In the genomic region with DNA sequence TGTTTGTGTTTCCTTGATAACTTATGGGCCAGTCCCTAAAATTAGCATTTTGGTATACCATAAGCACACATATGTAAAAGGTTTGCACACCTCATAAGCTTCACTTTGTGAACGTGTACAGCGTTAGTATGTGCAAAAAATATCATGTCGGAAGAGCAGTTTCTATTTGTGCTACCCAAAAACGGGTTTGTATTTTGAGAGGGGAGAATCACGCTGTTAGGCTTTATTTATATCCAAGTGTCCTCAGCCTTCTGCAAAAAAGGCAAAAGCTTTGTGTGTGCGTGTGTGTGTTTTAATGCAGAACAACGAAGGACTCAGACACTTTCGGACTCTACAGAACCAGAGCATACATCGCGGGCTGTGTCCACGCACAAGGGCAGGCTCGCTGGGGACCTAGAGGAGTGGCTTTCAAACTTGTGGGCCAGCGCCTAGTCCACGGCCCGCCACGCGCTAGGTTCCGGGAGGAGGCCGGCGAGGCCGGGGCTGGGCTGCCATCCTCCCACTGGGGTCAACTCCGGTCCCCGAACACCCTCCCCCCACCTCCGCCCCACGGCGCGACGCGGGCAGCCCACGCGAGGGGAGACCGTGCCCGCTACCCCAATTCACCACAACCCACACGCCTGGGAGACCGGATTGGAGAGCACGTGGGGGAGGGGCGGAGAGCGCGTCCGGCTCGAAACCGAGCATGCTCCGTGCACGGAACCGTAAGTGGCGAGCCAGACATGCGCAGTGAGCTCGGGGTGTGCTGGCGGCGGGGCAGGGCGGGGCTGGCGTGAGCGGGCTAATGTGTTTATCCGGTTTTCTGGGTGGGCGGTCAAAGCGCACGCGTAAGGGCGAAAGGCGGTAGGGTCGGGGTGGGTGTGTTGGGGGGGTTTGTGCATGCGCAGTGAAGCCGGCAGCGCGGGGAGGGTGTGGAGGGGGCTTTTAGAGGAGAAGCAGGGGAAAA, we compare ENCODE assay signal across 8 mouse cellular contexts. TPM values are rescaled to one million over a fixed set of nuclear protein-coding genes. Genes with fewer than 3 reads are reported as not detected.
DNase-seq lines count a peak whose midpoint lies in the region; ATAC-seq and TF ChIP-seq lines count a peak whose summit lies in the region.

No protein-coding gene starts in this region.

- peak overlapping the region; percentile 97 for H3K4me3 ChIP-seq in hindbrain, postnatal 0 days (ENCODE audit: low read length)
- peak overlapping the region; percentile 96 for H3K4me3 ChIP-seq in left cerebral cortex, adult 2 months

- H3K27ac ChIP-seq in hindbrain, postnatal 0 days = peak overlapping the region; percentile 100
- H3K27ac ChIP-seq in left cerebral cortex, adult 2 months = peak overlapping the region; percentile 97

- peak overlapping the region; percentile 74 for H3K9ac ChIP-seq in hindbrain, postnatal 0 days (replicated peaks; ENCODE audit: low read length)

- H3K4me1 ChIP-seq in hindbrain, postnatal 0 days (ENCODE audit: insufficient read depth, low read length) = peaks cover 3% of the 10 kb centered on the region

- no peaks in the 10 kb centered on the region for H3K9me3 ChIP-seq in hindbrain, postnatal 0 days (ENCODE audit: low read length)

- peak; percentile 96 for ATAC-seq in hindbrain, postnatal 0 days
- ATAC-seq in megakaryocyte, adult 5-6 weeks (ENCODE audit: poor library complexity, severe bottlenecking) = peak; percentile 61

- TF ChIP-seq CTCF in hindbrain, postnatal 0 days (IDR thresholded peaks at IDR 0.05; ENCODE audit: low read depth) = no peak
- TF ChIP-seq CTCF in left cerebral cortex, adult 2 months (IDR thresholded peaks at IDR 0.05) = no peak

- intact Hi-C loops in left cerebral cortex, adult 2 months (cut with DNase I) = loop anchor here (2.0 to 5.0 kb wide), 3 partner anchors 39 to 431 kb away; partner anchors contain the start of gene Pccb

- peak; percentile 95 for DNase-seq in WW6 (ENCODE audit: low read depth, low spot score)
- DNase-seq in cerebellum, postnatal 4 days (ENCODE audit: low spot score in 2 of 2) = peak; percentile 97 to 99
- peak; percentile 99 for DNase-seq in gastrocnemius, adult 18-20 months (ENCODE audit: low spot score)
- DNase-seq in hindbrain, postnatal 0 days (ENCODE audit: low spot score) = peak; percentile 99
- DNase-seq in left cerebral cortex, adult 2 months (ENCODE audit: extremely low spot score in 1 of 2, low spot score in 2 of 2) = peak; percentile 98 to 99
- DNase-seq in right cerebral cortex, adult 2 months (ENCODE audit: low spot score in 2 of 2) = peak; percentile 98 to 99
- DNase-seq in urinary bladder, postnatal 14 days (ENCODE audit: low spot score) = peak; percentile 99

- no peaks in the 10 kb centered on the region for H3K36me3 ChIP-seq in hindbrain, postnatal 0 days (ENCODE audit: insufficient read depth, low read length)

- 2% methylated on average over 61 of the region's 65 CpGs for WGBS in hindbrain, postnatal 0 days

- H3K27me3 ChIP-seq in hindbrain, postnatal 0 days (ENCODE audit: insufficient read depth, low read length) = no peaks in the 10 kb centered on the region

- H3K4me2 ChIP-seq in hindbrain, postnatal 0 days (ENCODE audit: low read depth, low read length) = peak overlapping the region; percentile 67

RNA-seq across cellular contexts. Expression of gene Msl2, which starts 0.6 kb away (rescaled TPM):
- 10 to 100 TPM; 26.3 to 27.5 TPM for total RNA-seq in gastrocnemius, adult 18-20 months (2021)
- total RNA-seq in hindbrain, postnatal 0 days (2014; rRNA removed) = 27.9 and 34.2 TPM in 2 replicates
- polyA plus RNA-seq in hindbrain, postnatal 0 days (2015; fragmentation: Nextera tagmentation; extraction: Ambion mirVana) = 4.9 and 5.0 TPM in 2 replicates
- 10 to 100 TPM; 61.7 to 64.5 TPM for total RNA-seq in left cerebral cortex, adult 2 months (2021)
- 85.6 and 92.6 TPM in 2 replicates for total RNA-seq in megakaryocyte, adult 5-6 weeks (2015)
- total RNA-seq in megakaryocyte, adult 5-6 weeks (2017) = 44.9 and 53.4 TPM in 2 replicates

RNA-seq across cellular contexts. Expression of gene Pccb, which starts 38.6 kb away (rescaled TPM):
- total RNA-seq in gastrocnemius, adult 18-20 months (2021) = 10 to 100 TPM; 58.9 to 62.4 TPM
- 56.9 and 62.0 TPM in 2 replicates for total RNA-seq in hindbrain, postnatal 0 days (2014; rRNA removed)
- polyA plus RNA-seq in hindbrain, postnatal 0 days (2015; fragmentation: Nextera tagmentation; extraction: Ambion mirVana) = 33.1 and 33.2 TPM in 2 replicates
- 10 to 100 TPM; 38.0 to 38.7 TPM for total RNA-seq in left cerebral cortex, adult 2 months (2021)
- 9.8 and 12.2 TPM in 2 replicates for total RNA-seq in megakaryocyte, adult 5-6 weeks (2015)
- total RNA-seq in megakaryocyte, adult 5-6 weeks (2017) = 6.4 and 8.0 TPM in 2 replicates

Comparison
In these comparisons a context has a peak if more than half of its experiments do, and no peak if none do; other contexts are left out.
1. Peak in every context shown above with its lines: DNase-seq, ATAC-seq, H3K4me3 ChIP-seq and H3K27ac ChIP-seq.